ENCODE assay signal across 16 mouse cellular contexts in the genomic region with DNA sequence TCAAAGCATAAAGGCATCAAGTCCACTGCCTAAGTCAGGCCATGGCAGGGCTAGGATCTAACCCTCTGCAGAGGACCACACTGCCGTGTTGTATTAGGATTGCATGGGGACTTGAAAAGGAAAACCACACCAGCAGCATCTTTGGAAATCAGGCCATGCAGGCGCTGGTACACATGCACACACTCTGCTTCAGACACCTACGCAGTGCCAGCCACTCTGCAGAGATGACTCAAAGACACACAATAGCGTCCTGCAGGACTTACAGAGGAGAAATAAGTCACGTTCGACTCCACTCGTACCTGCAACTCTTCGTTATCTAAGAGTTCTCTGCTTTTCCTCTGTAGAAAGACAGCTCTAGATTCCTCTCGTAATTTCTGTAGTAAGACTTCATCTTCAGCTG. TPM values are rescaled to one million over a fixed set of nuclear protein-coding genes. Genes with fewer than 3 reads are reported as not detected.
A peak's percentile ranks its signal among the peaks of the same experiment; 100 is the strongest.
DNase-seq lines count a peak whose midpoint lies in the region.
"Had no signal": no experiment of that assay in that cellular context is flagged by ENCODE, and none has a peak within 500 bp of the region (broad histone marks: within the 10 kb centered on the region; RNA-seq: fewer than 3 reads in every experiment).

No protein-coding gene starts in this region.

- DNase-seq in layer of hippocampus, adult 11-12 months (ENCODE audit: low spot score): peak; percentile 26
- DNase-seq in layer of hippocampus, postnatal 36 days: no peak
- peak; percentile 18 to 44 for DNase-seq in left cerebral cortex, postnatal 36 days (ENCODE audit: low spot score in 2 of 2)
- DNase-seq in left cerebral cortex, postnatal 4 days: no peak
- DNase-seq in brain, adult 2 months (ENCODE audit: low read depth, low spot score): peak; percentile 73
- peak; percentile 50 for DNase-seq in telencephalon, adult 2 months (ENCODE audit: low read depth, low spot score)
- DNase-seq: adrenal gland, adult 2 months; adrenal gland, postnatal 14 days; cerebellum, adult 11-12 months; cerebellum, adult 8-10 months; cerebellum, postnatal 10 days; cerebellum, postnatal 36 days; embryo, embryonic 11 days; gastrocnemius, adult 2 months; gastrocnemius, postnatal 14 days; heart, adult 11 months had no signal

- intact Hi-C loops in left cerebral cortex, postnatal 36 days (cut with DNase I): no loop called here
- intact Hi-C loops in left cerebral cortex, postnatal 4 days (cut with DNase I): no loop called here

RNA-seq across cellular contexts. Expression of a gene that starts 1.3 kb away (rescaled TPM):
- total RNA-seq in layer of hippocampus, postnatal 36 days (2021): 1 to 10 TPM; 8.3 to 9.1 TPM
- total RNA-seq in left cerebral cortex, postnatal 36 days (2021): 1 to 10 TPM; 7.5 to 8.7 TPM
- total RNA-seq in left cerebral cortex, postnatal 4 days (2021): 10 to 100 TPM in 1 of 2 experiments, 1 to 10 TPM in 1; 9.5 to 12.7 TPM

RNA-seq across cellular contexts. Expression of a gene that starts 4.7 kb away (rescaled TPM):
- 10 to 100 TPM; 11.9 to 14.4 TPM for total RNA-seq in layer of hippocampus, postnatal 36 days (2021)
- 10 to 100 TPM; 11.0 to 13.0 TPM for total RNA-seq in left cerebral cortex, postnatal 36 days (2021)
- 10 to 100 TPM; 15.5 to 20.5 TPM for total RNA-seq in left cerebral cortex, postnatal 4 days (2021)

Comparison
In these comparisons a context has a peak if more than half of its experiments do, and no peak if none do; other contexts are left out.
1. DNase-seq: peak in layer of hippocampus, adult 11-12 months (single experiment), left cerebral cortex, postnatal 36 days (2 of 2), brain, adult 2 months (single experiment) and telencephalon, adult 2 months (single experiment); none in layer of hippocampus, postnatal 36 days (0 of 2) and left cerebral cortex, postnatal 4 days (single experiment).